Mouse (Mus musculus): Measurements from ENCODE around the gene Tex13b. TPM values are rescaled to one million over a fixed set of nuclear protein-coding genes. Genes with fewer than 3 reads are reported as not detected.

Gene Tex13b
- polyA plus RNA-seq, 1 experiment from 2014 or later: not detected

Other genes with a start within 250 kb of the Tex13b start
- 10.9 and 13.0 TPM in 2 replicates for gene Tsc22d3, start 212.8 kb downstream of the Tex13b start, polyA plus RNA-seq (2015; fragmentation: Nextera tagmentation; extraction: Ambion mirVana)
- gene Mid2, start 148.8 kb downstream of the Tex13b start, polyA plus RNA-seq (2015; fragmentation: Nextera tagmentation; extraction: Ambion mirVana): 0.16 and 0.41 TPM in 2 replicates
- gene Vsig1, start 94.2 kb upstream of the Tex13b start, polyA plus RNA-seq (2015; fragmentation: Nextera tagmentation; extraction: Ambion mirVana): 0.13 TPM in 1 of 2 replicates, not detected in the other
- gene Psmd10, start 143.3 kb upstream of the Tex13b start, polyA plus RNA-seq (2015; fragmentation: Nextera tagmentation; extraction: Ambion mirVana): 46.6 and 47.4 TPM in 2 replicates
- 23.9 and 29.3 TPM in 2 replicates for gene Atg4a, start 143.5 kb upstream of the Tex13b start, polyA plus RNA-seq (2015; fragmentation: Nextera tagmentation; extraction: Ambion mirVana)